Mouse (Mus musculus): ENCODE results near the gene 5730455P16Rik. TPM values are rescaled to one million over a fixed set of nuclear protein-coding genes. Genes with fewer than 3 reads are reported as not detected.

Gene 5730455P16Rik
- polyA plus RNA-seq, 1 experiment from 2014 or later = 29.9 TPM

GRCm38 (mm10) chr11:80315743-80316639 is 61.8 kb downstream of the 5730455P16Rik start:
- Histone ChIP-seq H3K27ac (no peak overlapping the region), H3K4me1 (replicated peaks) (peaks cover 4% of the 10 kb centered on the region; the same call in 1 of the 2 replicates), H3K4me2 (no peak overlapping the region), H3K4me3 (replicated peaks) (no peak overlapping the region), H3K9ac (replicated peaks) (no peak overlapping the region), H3K27me3 (0 out of 2 replicates have a peak, but pooled peaks cover 4% of the 10 kb centered on the region), H3K9me3 (no peaks in the 10 kb centered on the region), H3K36me3 (no peaks in the 10 kb centered on the region)
- 63% methylated on average over 10 of the region's 10 CpGs for WGBS
- no peak for ATAC-seq (ENCODE audit: insufficient number of reproducible peaks, insufficient read depth, low FRiP score, low TSS enrichment, low read depth)

- no peaks in the 10 kb centered on the region for H3K36me3 ChIP-seq
- H3K9ac ChIP-seq (replicated peaks) = no peak overlapping the region
- no peak overlapping the region for H3K4me2 ChIP-seq
- H3K27ac ChIP-seq = no peak overlapping the region
- H3K4me1 ChIP-seq (replicated peaks) = peaks cover 4% of the 10 kb centered on the region; the same call in 1 of the 2 replicates
- no peak for ATAC-seq (ENCODE audit: insufficient number of reproducible peaks, insufficient read depth, low FRiP score, low TSS enrichment, low read depth)
- WGBS = 79% methylated on average over 4 of the region's 4 CpGs
- H3K27me3 ChIP-seq = 0 out of 2 replicates have a peak, but pooled peaks cover 11% of the 10 kb centered on the region
- no peaks in the 10 kb centered on the region for H3K9me3 ChIP-seq
- no peak overlapping the region for H3K4me3 ChIP-seq (replicated peaks)
Observed at GRCm38 (mm10) chr11:80313944-80314343, 63.9 kb downstream of the 5730455P16Rik start.

GRCm38 (mm10) chr11:80313462-80313861 is 64.4 kb downstream of the 5730455P16Rik start:
- peaks cover 4% of the 10 kb centered on the region; the same call in 1 of the 2 replicates for H3K4me1 ChIP-seq (replicated peaks)
- no peak overlapping the region for H3K4me3 ChIP-seq (replicated peaks)
- 67% methylated on average over 1 of the region's 1 CpGs for WGBS
- H3K27ac ChIP-seq = no peak overlapping the region
- no peak overlapping the region for H3K4me2 ChIP-seq
- no peaks in the 10 kb centered on the region for H3K9me3 ChIP-seq
- peaks cover 11% of the 10 kb centered on the region; the same call in 1 of the 2 replicates for H3K27me3 ChIP-seq
- H3K9ac ChIP-seq (replicated peaks) = no peak overlapping the region
- ATAC-seq (ENCODE audit: insufficient number of reproducible peaks, insufficient read depth, low FRiP score, low TSS enrichment, low read depth) = no peak
- no peaks in the 10 kb centered on the region for H3K36me3 ChIP-seq

GRCm38 (mm10) chr11:80312565-80312964 is 65.3 kb downstream of the 5730455P16Rik start:
- Histone ChIP-seq H3K9ac (replicated peaks) (no peak overlapping the region), H3K4me3 (replicated peaks) (no peak overlapping the region), H3K36me3 (no peaks in the 10 kb centered on the region), H3K4me2 (no peak overlapping the region), H3K9me3 (no peaks in the 10 kb centered on the region), H3K27ac (no peak overlapping the region), H3K4me1 (replicated peaks) (peaks cover 4% of the 10 kb centered on the region; the same call in 1 of the 2 replicates), H3K27me3 (peaks cover 11% of the 10 kb centered on the region; the same call in 1 of the 2 replicates)
- WGBS = 1% methylated on average over 6 of the region's 6 CpGs
- no peak for ATAC-seq (ENCODE audit: insufficient number of reproducible peaks, insufficient read depth, low FRiP score, low TSS enrichment, low read depth)

GRCm38 (mm10) chr11:80312049-80312448 is 65.8 kb downstream of the 5730455P16Rik start:
- Histone ChIP-seq H3K4me1 (replicated peaks) (peaks cover 4% of the 10 kb centered on the region; the same call in 1 of the 2 replicates), H3K4me2 (no peak overlapping the region), H3K4me3 (replicated peaks) (no peak overlapping the region), H3K36me3 (no peaks in the 10 kb centered on the region), H3K9ac (replicated peaks) (no peak overlapping the region), H3K27me3 (peaks cover 11% of the 10 kb centered on the region; the same call in 1 of the 2 replicates), H3K27ac (no peak overlapping the region), H3K9me3 (no peaks in the 10 kb centered on the region)
- no peak for ATAC-seq (ENCODE audit: insufficient number of reproducible peaks, insufficient read depth, low FRiP score, low TSS enrichment, low read depth)
- 30% methylated on average over 2 of the region's 2 CpGs for WGBS

GRCm38 (mm10) chr11:80311271-80311670 is 66.6 kb downstream of the 5730455P16Rik start:
- H3K4me1 ChIP-seq (replicated peaks) = peaks cover 4% of the 10 kb centered on the region; the same call in 1 of the 2 replicates
- no peak for ATAC-seq (ENCODE audit: insufficient number of reproducible peaks, insufficient read depth, low FRiP score, low TSS enrichment, low read depth)
- 71% methylated on average over 4 of the region's 4 CpGs for WGBS
- H3K4me3 ChIP-seq (replicated peaks) = no peak overlapping the region
- H3K4me2 ChIP-seq = no peak overlapping the region
- peaks cover 11% of the 10 kb centered on the region; the same call in 1 of the 2 replicates for H3K27me3 ChIP-seq
- H3K36me3 ChIP-seq = no peaks in the 10 kb centered on the region
- no peak overlapping the region for H3K9ac ChIP-seq (replicated peaks)
- no peak overlapping the region for H3K27ac ChIP-seq
- no peaks in the 10 kb centered on the region for H3K9me3 ChIP-seq

Other genes with a start within 250 kb of the 5730455P16Rik start
- gene Tefm, start 235.9 kb downstream of the 5730455P16Rik start, polyA plus RNA-seq (2016; fragmentation: Nextera tagmentation; extraction: Ambion mirVana) = 32.4 and 34.9 TPM in 2 replicates
- gene Adap2, start 223.9 kb downstream of the 5730455P16Rik start, polyA plus RNA-seq (2016; fragmentation: Nextera tagmentation; extraction: Ambion mirVana) = 0.45 and 1.2 TPM in 2 replicates
- 6.3 and 6.4 TPM in 2 replicates for gene Rnf135, start 194.2 kb downstream of the 5730455P16Rik start, polyA plus RNA-seq (2016; fragmentation: Nextera tagmentation; extraction: Ambion mirVana)
- 58.2 and 59.5 TPM in 2 replicates for gene Rhot1, start 169.0 kb downstream of the 5730455P16Rik start, polyA plus RNA-seq (2016; fragmentation: Nextera tagmentation; extraction: Ambion mirVana)
- gene Rhbdl3, start 77.1 kb downstream of the 5730455P16Rik start, polyA plus RNA-seq (2016; fragmentation: Nextera tagmentation; extraction: Ambion mirVana) = 2.0 and 3.4 TPM in 2 replicates
- 287 and 289 TPM in 2 replicates for gene Zfp207, start 5.2 kb upstream of the 5730455P16Rik start, polyA plus RNA-seq (2016; fragmentation: Nextera tagmentation; extraction: Ambion mirVana)
- 313 and 325 TPM in 2 replicates for gene Psmd11, start 50.6 kb upstream of the 5730455P16Rik start, polyA plus RNA-seq (2016; fragmentation: Nextera tagmentation; extraction: Ambion mirVana)
- 4.7 and 4.8 TPM in 2 replicates for gene Cdk5r1, start 99.0 kb upstream of the 5730455P16Rik start, polyA plus RNA-seq (2016; fragmentation: Nextera tagmentation; extraction: Ambion mirVana)

All from limb, embryonic 12.5 days (tissue).